Mouse (Mus musculus) G1E (cell line): Measurements from ENCODE around the gene Acad11. TPM values are rescaled to one million over a fixed set of nuclear protein-coding genes. Genes with fewer than 3 reads are reported as not detected.

ENCODE experiments used
- ATAC-seq: 2 replicates; pipeline ENCODE4 v1.8.0; 2016; ENCODE audit warnings: mild to moderate bottlenecking; ENCODE audit not compliant: insufficient number of reproducible peaks, poor library complexity, low FRiP score, severe bottlenecking; ENCODE audit errors: extremely low read depth
- DNase-seq: peaks from one replicate; pipeline ENCODE4 v3.0.0; 2012; ENCODE audit warnings: low spot score
- H3K27me3 ChIP-seq: 2 replicates; pipeline ENCODE4 v1.6.1; 2012; ENCODE audit warnings: mild to moderate bottlenecking, low read length, inconsistent platforms; ENCODE audit not compliant: insufficient read depth
- H3K36me3 ChIP-seq: replicated peaks from 2 replicates; pipeline ENCODE3; 2012; ENCODE audit warnings: mild to moderate bottlenecking, inconsistent platforms
- H3K4me1 ChIP-seq: 2 replicates; pipeline ENCODE4 v1.6.1; 2012; ENCODE audit warnings: low read depth, low read length, inconsistent platforms, mixed read lengths; ENCODE audit not compliant: insufficient read depth
- H3K4me3 ChIP-seq: 2 replicates; pipeline ENCODE4 v1.5.1; 2012; ENCODE audit warnings: low read depth, mild to moderate bottlenecking, inconsistent platforms, low read length, moderate library complexity, mixed read lengths
- H3K9me3 ChIP-seq: replicated peaks from 2 replicates; pipeline ENCODE4 v1.6.1; 2012; ENCODE audit warnings: inconsistent platforms
- CTCF ChIP-seq: IDR thresholded peaks from 2 replicates; pipeline ENCODE4 v1.5.1; 2012; ENCODE audit warnings: low read depth, low read length, inconsistent platforms, mixed read lengths
- GATA1 ChIP-seq: IDR thresholded peaks from 2 replicates; pipeline ENCODE4 v1.6.1; 2012; ENCODE audit warnings: borderline replicate concordance, low read length, inconsistent platforms, mixed read lengths
- GATA2 ChIP-seq: IDR thresholded peaks from 2 replicates; pipeline ENCODE4 v1.6.1; 2012; ENCODE audit warnings: low read depth, low read length, inconsistent platforms, borderline replicate concordance
- POLR2AphosphoS5 ChIP-seq: IDR thresholded peaks from 2 replicates; pipeline ENCODE4 v1.6.1; 2012; ENCODE audit warnings: low read depth, low read length, inconsistent platforms; ENCODE audit not compliant: insufficient replicate concordance
- TAL1 ChIP-seq: conservative IDR thresholded peaks from 2 replicates; pipeline ENCODE4 v1.6.1; 2012; ENCODE audit warnings: low read depth, low read length, inconsistent platforms, mixed read lengths
- polyA plus RNA-seq: library from polyadenylated mRNA; stranded (reverse); fragments of >175 nt; gene quantifications from 2 replicates; pipeline ENCODE4 v1.2.3, GENCODE M21; 2012
- total RNA-seq, 2 experiments: library from RNA; stranded (forward) in 1 of 2; stranded (reverse) in 1 of 2; fragments of 200-1000 nt in 1 of 2; fragments of >200 nt in 1 of 2; fragmentation: Nextera tagmentation in 1 of 2; gene quantifications; 2 replicates each; pipeline ENCODE4 v1.2.3; 2014 to 2017

Gene Acad11
- total and polyA plus RNA-seq, 3 experiments, result 9.8 to 32.5 (median 24.0) TPM

- Histone ChIP-seq H3K4me3 (no peak overlapping the region), H3K27me3 (no peaks in the 10 kb centered on the region), H3K36me3 (peaks cover 92% of the 10 kb centered on the region), H3K9me3 (no peaks in the 10 kb centered on the region), H3K4me1 (no peaks in the 10 kb centered on the region)
- DNase-seq (no peak), ATAC-seq (no peak)
- TF ChIP-seq CTCF, result no peak
- TF ChIP-seq POLR2AphosphoS5, result no peak
- no peak for TF ChIP-seq TAL1
- TF ChIP-seq GATA1, result no peak
- TF ChIP-seq GATA2, result no peak
Measured at GRCm38 (mm10) chr9:104155100-104155715, 92.0 kb downstream of the Acad11 start.

GRCm38 (mm10) chr9:104156506-104156905 lies 93.3 kb downstream of the Acad11 start:
- H3K36me3 ChIP-seq, result peaks cover 95% of the 10 kb centered on the region
- no peaks in the 10 kb centered on the region for H3K4me1 ChIP-seq
- no peak overlapping the region for H3K4me3 ChIP-seq
- H3K9me3 ChIP-seq, result no peaks in the 10 kb centered on the region
- no peak for DNase-seq
- ATAC-seq, result no peak
- H3K27me3 ChIP-seq, result no peaks in the 10 kb centered on the region
- TF ChIP-seq TAL1 (no peak), POLR2AphosphoS5 (no peak), CTCF (no peak), GATA1 (no peak)

DNA sequence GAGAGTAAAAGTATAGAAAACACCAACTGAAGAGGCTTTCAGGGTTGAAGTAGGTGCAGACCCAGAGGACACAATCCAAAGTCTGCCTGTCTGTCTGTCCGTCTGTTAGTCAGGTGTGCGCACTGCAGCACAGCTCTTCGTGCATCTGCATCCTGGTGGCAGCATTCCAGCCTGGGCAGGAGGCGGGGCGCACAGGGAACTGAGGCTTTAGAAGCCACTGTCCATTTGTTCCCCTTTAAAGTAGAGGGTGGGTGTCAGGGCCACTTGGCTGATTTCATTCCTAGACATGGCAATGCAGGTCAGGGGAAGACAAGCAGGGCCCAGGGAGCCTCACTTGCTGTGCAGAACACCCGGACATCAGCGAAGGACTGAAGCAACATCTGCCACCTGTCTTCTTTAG lies 94.1 kb downstream of the Acad11 start:
- no peaks in the 10 kb centered on the region for H3K9me3 ChIP-seq
- H3K36me3 ChIP-seq, result peaks cover 95% of the 10 kb centered on the region
- DNase-seq (no peak), ATAC-seq (no peak)
- TF ChIP-seq TAL1, result no peak
- no peak for TF ChIP-seq CTCF
- no peak for TF ChIP-seq GATA2
- no peak for TF ChIP-seq POLR2AphosphoS5
- TF ChIP-seq GATA1, result no peak
- H3K4me3 ChIP-seq, result no peak overlapping the region
- H3K4me1 ChIP-seq, result no peaks in the 10 kb centered on the region
- H3K27me3 ChIP-seq, result no peaks in the 10 kb centered on the region

DNA sequence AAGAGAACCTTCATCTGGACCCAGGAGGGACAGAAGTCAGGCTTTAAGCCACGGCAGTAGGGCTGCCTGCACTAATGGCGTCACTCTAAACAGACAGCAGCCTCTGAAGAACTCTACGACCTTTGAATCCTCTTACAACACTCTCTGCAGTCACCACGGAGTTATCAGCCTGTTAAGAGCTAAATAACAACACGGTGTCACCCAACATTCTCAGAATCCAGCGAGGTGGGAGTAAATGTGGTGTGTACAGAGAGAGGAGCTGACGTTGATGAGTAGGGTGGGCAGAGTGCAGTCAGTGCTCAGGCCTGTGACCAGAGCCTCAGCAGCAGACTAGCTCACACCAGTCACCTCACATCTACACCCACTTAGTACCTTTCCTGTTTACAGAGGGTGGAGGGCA lies 97.9 kb downstream of the Acad11 start:
- DNase-seq (no peak), ATAC-seq (no peak)
- H3K36me3 ChIP-seq, result peaks cover 94% of the 10 kb centered on the region
- H3K4me1 ChIP-seq, result no peaks in the 10 kb centered on the region
- no peaks in the 10 kb centered on the region for H3K9me3 ChIP-seq
- no peak overlapping the region for H3K4me3 ChIP-seq
- no peaks in the 10 kb centered on the region for H3K27me3 ChIP-seq
- TF ChIP-seq GATA2 (no peak), CTCF (no peak), TAL1 (no peak), POLR2AphosphoS5 (no peak), GATA1 (no peak)

- no peaks in the 10 kb centered on the region for H3K4me1 ChIP-seq
- H3K27me3 ChIP-seq, result no peaks in the 10 kb centered on the region
- peaks cover 87% of the 10 kb centered on the region for H3K36me3 ChIP-seq
- DNase-seq (no peak), ATAC-seq (no peak)
- TF ChIP-seq CTCF (no peak), POLR2AphosphoS5 (no peak), TAL1 (no peak), GATA2 (no peak), GATA1 (no peak)
- H3K9me3 ChIP-seq, result no peaks in the 10 kb centered on the region
- H3K4me3 ChIP-seq, result no peak overlapping the region
Measured at GRCm38 (mm10) chr9:104164194-104164593, 101.0 kb downstream of the Acad11 start.

DNA sequence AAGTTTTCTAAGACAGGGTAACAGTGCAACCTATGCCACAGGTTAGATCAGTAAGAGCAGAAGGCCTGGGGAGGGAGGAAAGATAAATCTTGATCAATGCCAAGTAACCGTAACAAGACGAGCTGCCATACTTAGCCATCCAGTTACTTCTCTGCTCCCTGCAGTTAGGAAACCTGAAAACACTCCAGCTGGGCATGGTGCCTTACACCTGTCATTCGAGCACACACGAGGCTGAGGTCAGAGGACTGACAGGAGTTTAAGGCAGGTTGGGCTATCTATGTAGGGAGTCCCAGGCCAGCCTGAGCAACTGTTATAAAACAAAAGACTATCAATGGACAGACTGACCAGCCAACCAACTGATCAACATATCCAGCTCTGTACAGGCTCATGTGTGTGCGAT lies 102.7 kb downstream of the Acad11 start:
- Histone ChIP-seq H3K4me3 (no peak overlapping the region), H3K36me3 (peaks cover 87% of the 10 kb centered on the region), H3K9me3 (no peaks in the 10 kb centered on the region), H3K27me3 (no peaks in the 10 kb centered on the region), H3K4me1 (no peaks in the 10 kb centered on the region)
- TF ChIP-seq CTCF, result no peak
- no peak for ATAC-seq
- no peak for DNase-seq
